Mouse (Mus musculus) embryonic fibroblast, embryonic 13.5 days (primary cell): ENCODE measurements around the gene Cxcl10.

Experiments
- CTCF ChIP-seq: IDR thresholded peaks from 2 replicates; pipeline ENCODE4 v1.5.1; 2011; ENCODE audit warnings: mild to moderate bottlenecking, control low read depth, low read length, moderate library complexity, borderline replicate concordance; ENCODE audit not compliant: insufficient read depth
- POLR2A ChIP-seq: IDR thresholded peaks from 2 replicates; pipeline ENCODE4 v1.6.1; 2011; ENCODE audit warnings: low read depth, mild to moderate bottlenecking, control low read depth, low read length, moderate library complexity

DNA sequence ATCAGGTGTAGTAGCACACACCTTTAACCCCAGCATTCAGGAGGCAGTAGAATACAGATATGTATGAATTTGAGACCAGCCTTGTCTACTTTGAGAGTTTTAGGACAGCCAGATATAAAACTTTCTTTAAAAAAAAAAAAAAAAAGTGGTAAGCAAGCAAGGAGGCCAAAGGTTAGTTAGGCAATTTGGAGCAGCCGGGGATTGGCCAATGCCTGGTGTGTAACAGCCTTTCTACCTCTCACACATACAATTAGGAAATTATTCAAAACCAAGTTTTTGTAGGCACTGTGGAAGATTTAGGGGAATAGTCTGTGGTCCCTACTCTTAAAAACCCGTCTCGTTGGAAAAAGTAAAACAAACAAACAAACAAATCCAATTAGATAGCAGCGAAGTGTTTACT, 26.1 kb downstream of the Cxcl10 start:
- TF ChIP-seq CTCF (no peak), POLR2A (no peak)
